In the genomic region with DNA sequence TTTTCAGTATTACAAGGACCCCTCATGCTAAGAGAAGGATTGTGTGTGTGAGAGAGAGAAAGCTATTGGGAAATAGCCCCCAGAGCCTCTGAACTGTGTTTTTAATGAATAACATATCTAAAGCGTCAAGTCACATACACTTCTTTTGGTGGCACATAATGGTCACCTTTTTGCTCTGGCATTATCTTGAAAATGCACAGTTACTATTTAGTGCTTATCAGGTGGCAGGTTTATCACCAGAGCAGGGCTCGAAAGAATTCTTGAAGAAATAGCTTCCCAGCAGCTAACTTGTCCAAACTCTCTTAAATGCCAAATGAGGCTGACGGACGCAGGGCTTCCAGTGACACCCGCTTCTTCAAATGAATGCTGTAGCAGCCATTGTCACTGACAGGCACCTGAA, we compare ENCODE assay signal across 23 mouse cellular contexts.
"Had no signal": no experiment of that assay in that cellular context is flagged by ENCODE, and none has a peak within 500 bp of the region (broad histone marks: within the 10 kb centered on the region; RNA-seq: fewer than 3 reads in every experiment).

No protein-coding gene starts in this region.

- H3K4me1 ChIP-seq: neural tube, embryonic 12.5 days; neural tube, embryonic 15.5 days had no signal

- ATAC-seq: intestine, postnatal 0 days; lung, postnatal 0 days had no signal

- H3K36me3 ChIP-seq: limb, embryonic 10.5 days; limb, embryonic 13.5 days; neural tube, embryonic 12.5 days; neural tube, embryonic 15.5 days had no signal

- H3K27ac ChIP-seq: kidney, postnatal 0 days; layer of hippocampus, adult 2 months; limb, embryonic 10.5 days; limb, embryonic 13.5 days; macrophage; neural tube, embryonic 12.5 days; neural tube, embryonic 15.5 days; stomach, postnatal 0 days had no signal

- H3K4me2 ChIP-seq: limb, embryonic 13.5 days; lung, embryonic 14.5 days; midbrain, embryonic 11.5 days; neural tube, embryonic 12.5 days; neural tube, embryonic 15.5 days had no signal

- H3K9ac ChIP-seq: limb, embryonic 13.5 days; lung, embryonic 14.5 days; neural tube, embryonic 12.5 days; neural tube, embryonic 15.5 days had no signal

- DNase-seq: kidney, adult 2 months; kidney, postnatal 25 days; layer of hippocampus, adult 9-11 months; lung, embryonic 14.5 days; midbrain, embryonic 14.5 days; right cerebral cortex, adult 18-20 months; right cerebral cortex, postnatal 14 days; right cerebral cortex, postnatal 4 days; thymus, adult 2 months; thymus, postnatal 14 days; thymus, postnatal 4 days had no signal

- H3K9me3 ChIP-seq: limb, embryonic 10.5 days; limb, embryonic 13.5 days; megakaryocyte, embryonic 14.5 days; neural tube, embryonic 12.5 days; neural tube, embryonic 15.5 days had no signal

- H3K4me3 ChIP-seq: layer of hippocampus, adult 2 months; limb, embryonic 10.5 days; limb, embryonic 13.5 days; megakaryocyte, embryonic 14.5 days; neural tube, embryonic 12.5 days; neural tube, embryonic 15.5 days had no signal

- H3K27me3 ChIP-seq: neural tube, embryonic 12.5 days; neural tube, embryonic 15.5 days had no signal
